Mouse (Mus musculus): ENCODE measurements at regions not wholly inside any gene's neighbourhood (a gene's known extent, or its start where the extent isn't known, plus 50 kb on each side); places are given as distances from the start of the nearest gene placed in this dataset.

DNA sequence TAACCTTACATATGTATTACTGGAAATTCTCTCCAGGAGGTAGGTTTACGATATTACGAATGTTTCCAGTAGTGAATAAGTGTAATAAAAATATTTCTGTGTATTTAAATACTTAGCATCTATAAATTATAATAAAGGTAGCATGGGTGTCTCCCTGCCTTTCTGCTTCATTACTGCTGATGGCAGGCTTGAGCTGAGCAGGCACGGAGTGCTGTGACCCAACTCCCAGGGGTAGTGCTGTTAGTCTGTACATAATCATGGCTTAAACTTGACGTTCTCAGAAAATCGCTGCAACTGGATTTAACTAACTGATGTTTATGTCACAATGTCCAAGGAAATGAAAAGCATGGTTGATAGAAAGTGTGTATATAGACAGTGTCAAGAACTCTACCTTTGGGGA is 727.8 kb upstream of the Frg1 start:
- no peak for DNase-seq (ENCODE audit: low spot score)

DNA sequence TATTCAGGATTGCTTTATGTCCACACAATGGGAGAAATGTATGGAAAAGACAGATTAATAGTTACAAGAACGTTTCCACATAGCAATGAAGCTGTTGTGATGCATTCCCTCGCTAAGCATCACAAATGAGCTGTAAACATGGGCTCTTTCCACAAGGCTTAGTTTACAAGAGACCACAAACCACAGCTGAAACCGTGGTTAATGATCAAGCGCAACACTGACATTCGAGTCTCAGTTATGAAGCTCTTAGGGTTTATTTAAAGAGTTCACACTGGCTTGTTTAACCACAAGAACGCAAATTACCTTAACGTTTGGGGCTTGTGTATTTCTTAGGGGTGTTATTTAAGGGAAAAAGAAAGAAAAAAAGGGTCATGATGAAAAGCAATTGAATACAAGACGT is 727.3 kb upstream of the Frg1 start:
- DNase-seq (ENCODE audit: low spot score) = no peak

DNA sequence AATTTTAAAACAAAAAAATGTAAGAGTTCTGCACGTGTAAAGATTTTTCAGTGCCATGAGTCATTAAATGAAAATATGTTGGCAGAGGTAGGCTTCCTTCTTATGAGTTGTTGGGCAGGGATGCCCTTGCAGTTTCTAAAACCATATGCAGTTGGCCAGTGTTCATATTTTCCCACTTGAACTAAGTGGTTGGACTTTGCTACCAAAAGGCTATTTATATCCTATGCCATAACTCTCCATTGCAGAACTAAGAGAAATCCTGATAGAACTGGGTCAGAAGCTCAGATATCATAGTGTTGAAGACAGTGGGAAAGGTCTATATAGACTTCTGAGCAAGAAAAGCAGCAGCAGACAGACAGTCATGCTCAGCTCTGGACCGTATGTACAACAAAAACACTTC is 690.7 kb upstream of the Frg1 start:
- DNase-seq (ENCODE audit: low spot score) = no peak

DNA sequence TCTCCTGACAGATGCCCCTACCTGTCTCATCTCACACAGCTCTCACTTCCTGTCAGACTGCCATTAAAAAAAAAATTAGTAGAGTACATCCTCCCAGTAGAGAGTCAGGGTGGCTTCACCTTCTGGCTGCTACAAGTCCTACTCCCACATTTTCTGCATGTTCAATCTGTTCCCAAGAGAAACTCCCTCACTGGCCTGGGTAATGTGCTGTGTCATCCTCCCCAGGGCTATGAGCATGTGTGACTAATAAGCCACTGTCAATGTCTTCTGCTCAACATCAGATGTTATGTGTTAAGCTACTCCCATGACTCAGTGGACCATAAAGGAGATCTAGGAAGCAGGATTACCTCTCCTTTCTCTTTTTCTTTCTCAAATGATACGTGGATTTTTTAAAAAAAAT is 652.4 kb upstream of the Frg1 start:
- DNase-seq (ENCODE audit: low spot score) = peak; percentile 4

DNA sequence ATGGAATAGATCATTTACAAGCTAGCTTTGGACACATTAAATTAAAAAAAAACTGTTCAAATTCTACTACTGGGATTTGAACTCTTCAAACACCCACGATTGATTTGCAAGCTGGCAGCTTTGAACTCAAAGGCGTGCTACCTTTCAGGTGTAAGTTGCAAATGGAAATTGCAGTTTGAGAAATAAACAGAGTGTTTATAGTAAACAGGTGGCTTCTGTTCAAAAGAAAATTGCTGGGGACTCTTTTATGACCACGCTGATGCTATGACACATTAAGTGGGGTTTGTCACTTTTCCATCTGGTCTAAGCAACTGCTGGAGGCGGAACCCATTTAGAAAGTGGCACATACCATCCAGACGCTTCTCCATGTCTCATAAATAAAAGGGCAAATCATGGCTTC is 626.7 kb upstream of the Frg1 start:
- no peak for DNase-seq (ENCODE audit: low spot score)

DNA sequence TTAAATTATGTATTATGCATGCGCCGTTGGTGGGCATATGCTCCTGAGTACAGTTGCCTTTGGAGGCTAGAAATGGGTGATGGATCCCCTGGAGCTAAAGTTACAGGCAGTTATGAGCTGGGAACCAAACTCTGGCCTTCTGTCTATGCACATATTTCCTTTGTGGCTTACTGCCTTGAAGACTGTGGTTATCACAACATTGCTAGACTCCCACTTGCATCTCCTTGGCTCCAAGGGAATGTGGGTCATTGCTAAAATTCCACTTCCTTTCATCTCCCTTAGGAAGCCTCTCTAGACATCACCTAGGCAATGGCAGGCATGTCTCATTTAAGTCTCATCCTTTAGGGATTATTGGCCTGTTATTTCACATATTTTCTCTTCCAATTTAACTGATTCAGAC is 622.4 kb upstream of the Frg1 start:
- DNase-seq (ENCODE audit: low spot score) = no peak

DNA sequence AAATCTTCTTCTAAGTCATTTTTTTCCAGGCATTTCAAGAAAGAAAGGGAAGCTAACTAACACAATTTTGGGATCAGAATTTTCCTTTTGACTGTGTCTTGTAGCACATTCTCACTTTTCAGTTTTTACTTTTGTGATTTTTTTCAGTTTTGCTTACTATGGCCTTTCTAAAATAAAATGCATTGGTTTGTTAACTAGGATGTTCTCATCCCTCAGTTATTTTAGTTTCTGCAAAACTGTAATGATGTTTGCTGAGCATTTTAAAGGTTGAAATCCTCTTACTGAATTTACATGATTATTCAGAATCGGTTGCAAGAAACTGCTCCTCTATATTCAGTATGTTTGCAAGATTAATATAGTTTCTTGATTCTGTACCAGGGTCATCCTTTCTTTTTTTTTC is 610.1 kb upstream of the Frg1 start:
- no peak for DNase-seq (ENCODE audit: low spot score)

GRCm38 (mm10) chr8:42017786-42018185 is 600.9 kb upstream of the Frg1 start:
- no peak for DNase-seq (ENCODE audit: low spot score)

GRCm38 (mm10) chr8:42003170-42003569 is 586.3 kb upstream of the Frg1 start:
- DNase-seq (ENCODE audit: low spot score) = no peak

DNA sequence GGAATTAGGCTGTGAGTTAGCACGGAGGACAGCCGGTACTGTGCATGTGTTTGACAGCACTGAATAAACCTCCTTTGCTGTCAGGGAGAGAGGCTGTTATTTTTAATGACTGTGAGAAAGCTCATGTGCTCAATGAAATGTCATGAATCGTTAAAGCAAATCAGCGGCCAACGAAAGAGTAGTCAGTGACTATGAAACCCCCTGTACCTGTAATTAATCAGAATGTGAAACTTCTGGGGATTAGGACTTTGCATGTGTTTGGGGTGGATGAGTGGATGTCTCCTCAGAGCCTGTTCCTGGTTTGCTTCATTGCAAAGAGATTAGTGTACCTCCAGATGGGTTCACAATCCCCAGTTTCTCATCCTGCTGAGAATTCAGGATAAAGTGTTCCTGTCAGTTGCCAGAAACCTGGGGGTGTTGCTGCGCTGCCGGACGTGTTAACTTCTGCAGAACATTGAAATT is 572.2 kb upstream of the Frg1 start:
- peak; percentile 51 for DNase-seq (ENCODE audit: low spot score)

GRCm38 (mm10) chr8:41988216-41988615 is 571.3 kb upstream of the Frg1 start:
- DNase-seq (ENCODE audit: low spot score) = no peak

- DNase-seq (ENCODE audit: low spot score) = no peak
Observed at GRCm38 (mm10) chr8:41987417-41987816, 570.5 kb upstream of the Frg1 start.

DNA sequence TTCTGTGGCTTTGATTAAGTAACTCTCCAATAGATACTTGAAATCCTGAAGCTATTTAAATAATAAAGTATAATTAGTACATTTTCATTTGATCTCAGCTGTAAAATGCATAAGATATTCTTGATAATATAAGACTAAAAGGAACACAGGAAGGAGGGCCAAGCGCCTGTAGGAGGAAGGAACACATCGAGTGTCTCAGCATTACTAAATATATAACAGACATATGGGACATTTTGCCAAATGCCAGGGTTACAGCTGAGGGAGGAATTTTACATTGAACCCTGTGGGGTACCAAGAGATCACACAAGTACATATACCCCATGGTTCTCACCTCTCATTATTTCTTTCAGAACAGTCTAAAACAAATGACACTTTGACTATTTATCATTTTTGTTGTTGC is 555.5 kb upstream of the Frg1 start:
- DNase-seq (ENCODE audit: low spot score) = no peak

DNA sequence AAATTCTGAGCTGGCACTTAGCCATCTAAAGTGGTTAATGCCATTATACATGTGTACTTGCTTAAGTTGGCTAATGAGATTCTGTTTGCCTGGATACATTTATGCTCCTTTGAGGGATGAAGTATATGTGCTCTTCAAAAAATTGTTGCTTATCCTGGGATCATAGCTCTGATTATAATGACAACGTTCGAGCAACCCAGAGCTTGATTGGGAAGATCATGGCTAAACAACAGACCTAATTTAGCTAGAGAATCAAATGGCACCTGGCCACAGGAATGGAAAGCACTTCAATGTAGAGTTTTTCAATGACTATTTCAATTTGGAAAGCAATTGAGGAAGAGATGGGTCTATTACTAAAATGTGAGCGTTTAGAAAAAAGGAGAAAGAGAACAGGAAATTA is 553.7 kb upstream of the Frg1 start:
- no peak for DNase-seq (ENCODE audit: low spot score)

- no peak for DNase-seq (ENCODE audit: low spot score)
Observed at GRCm38 (mm10) chr8:41969408-41969807, 552.5 kb upstream of the Frg1 start.

DNA sequence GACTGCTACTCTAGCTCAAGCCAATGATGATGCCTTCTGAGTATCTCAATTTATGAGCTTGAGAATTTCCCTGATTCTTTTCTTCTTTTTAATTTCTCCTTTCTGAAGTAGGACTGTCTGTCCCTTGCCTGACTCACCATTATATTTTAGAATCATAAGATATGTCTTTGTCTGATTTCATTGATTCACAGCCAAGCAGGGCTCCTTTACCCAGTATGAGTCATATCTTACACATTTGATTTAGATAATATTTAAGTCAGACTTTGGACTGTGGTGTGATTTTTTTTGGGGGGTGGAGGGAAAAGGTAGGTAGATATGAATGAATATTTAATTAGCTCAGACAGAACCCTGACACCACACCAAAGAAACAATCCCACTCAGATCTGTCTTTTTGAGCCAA is 547.2 kb upstream of the Frg1 start:
- DNase-seq (ENCODE audit: low spot score) = no peak

GRCm38 (mm10) chr8:41956878-41957277 is 540.0 kb upstream of the Frg1 start:
- DNase-seq (ENCODE audit: low spot score) = no peak

GRCm38 (mm10) chr8:41950736-41951135 is 533.9 kb upstream of the Frg1 start:
- peak; percentile 4 for DNase-seq (ENCODE audit: low spot score)

DNA sequence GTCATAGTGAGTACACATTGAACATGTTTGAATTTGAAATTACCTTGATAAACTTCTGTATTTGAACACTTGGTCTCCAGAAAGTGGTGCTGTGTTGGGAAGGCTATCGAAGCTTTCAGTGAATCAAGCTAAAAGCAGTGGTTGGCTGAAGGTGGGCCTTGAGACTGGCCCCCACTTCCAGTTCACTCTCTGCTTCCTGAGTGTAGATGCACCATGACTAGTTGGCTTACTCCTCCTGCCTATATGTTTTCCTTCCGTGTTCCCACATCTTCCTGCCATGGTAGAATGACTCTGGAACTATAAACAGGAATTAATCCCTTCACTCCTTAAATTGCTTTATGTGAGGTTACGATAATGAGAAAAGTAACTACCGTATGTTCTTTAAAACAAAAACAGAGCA is 522.4 kb upstream of the Frg1 start:
- no peak for DNase-seq (ENCODE audit: low spot score)

- no peak for DNase-seq (ENCODE audit: low spot score)
Observed at GRCm38 (mm10) chr8:41921106-41921505, 504.2 kb upstream of the Frg1 start.

GRCm38 (mm10) chr8:41920536-41920935 is 503.7 kb upstream of the Frg1 start:
- DNase-seq (ENCODE audit: low spot score) = no peak

DNA sequence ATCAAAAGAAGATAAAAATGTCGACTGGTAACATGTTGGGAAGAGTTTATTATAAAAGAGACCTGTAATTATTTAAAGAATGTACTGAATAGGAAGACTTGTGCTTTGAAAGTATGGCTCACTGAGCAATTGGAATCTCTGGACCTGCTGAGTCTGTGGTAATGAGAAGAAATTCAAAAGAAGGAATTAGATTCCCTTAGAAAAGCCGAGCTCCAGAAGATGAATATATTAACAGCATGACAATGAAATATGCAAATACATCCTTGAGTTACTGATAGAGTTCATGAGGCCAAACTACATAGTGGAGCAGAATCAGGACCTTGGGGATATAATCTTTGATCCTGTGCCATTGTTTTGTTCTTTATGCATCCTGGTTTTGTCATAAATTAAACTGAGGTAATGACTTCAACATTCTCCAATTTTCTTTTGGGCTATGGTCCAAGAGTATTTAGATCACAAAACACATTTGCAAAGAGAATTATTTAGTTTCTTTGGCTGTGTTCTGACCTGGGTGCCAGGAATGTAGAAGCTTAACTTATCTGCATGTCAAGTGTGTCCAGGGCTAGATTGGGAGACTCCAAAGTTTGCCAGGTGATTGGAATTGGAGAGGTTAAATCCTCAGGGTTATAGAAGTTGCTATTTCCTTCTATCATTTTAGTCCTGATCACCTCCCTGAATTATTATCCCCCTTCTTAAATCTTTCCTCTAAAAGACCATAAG is 461.3 kb upstream of the Frg1 start:
- no peak for DNase-seq (ENCODE audit: low spot score)

DNA sequence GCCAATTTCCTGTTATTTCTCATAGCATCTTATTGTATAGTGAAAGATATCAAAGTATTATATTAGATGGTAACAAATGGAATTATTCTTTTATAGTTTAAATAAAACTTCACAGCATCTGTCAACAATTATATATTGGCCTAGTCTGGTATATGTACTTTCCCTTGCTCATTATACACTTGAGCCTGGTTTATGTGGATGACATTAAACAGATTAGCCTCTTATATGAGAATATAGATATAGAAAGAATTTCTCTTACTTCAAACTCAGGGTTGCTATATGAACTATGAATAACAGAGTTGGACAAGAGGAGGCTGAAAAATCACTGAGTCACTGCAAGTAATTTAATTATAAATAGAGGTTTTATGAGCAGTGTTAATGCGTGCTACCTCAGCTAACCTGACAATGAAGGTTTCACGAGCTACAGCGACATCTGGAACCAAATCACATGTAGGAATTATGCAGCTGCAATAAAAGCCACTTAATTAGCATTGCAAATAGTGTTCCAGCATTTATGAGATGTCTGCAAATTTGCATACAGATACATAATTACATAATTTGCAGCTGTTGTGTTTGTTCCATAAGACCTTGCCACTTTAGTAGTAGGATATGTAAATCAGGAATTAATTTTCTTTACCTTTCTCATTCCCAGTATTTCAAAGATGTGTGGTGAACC is 452.9 kb upstream of the Frg1 start:
- no peak for DNase-seq (ENCODE audit: low spot score)

GRCm38 (mm10) chr8:41860918-41861317 is 444.0 kb upstream of the Frg1 start:
- DNase-seq (ENCODE audit: low spot score) = no peak

All from layer of hippocampus, adult 11-12 months (tissue).